Mouse (Mus musculus) small intestine, adult 10 weeks (tissue): ENCODE results near the gene Thbd. TPM values are rescaled to one million over a fixed set of nuclear protein-coding genes. Genes with fewer than 3 reads are reported as not detected.

ENCODE experiments used
- polyA plus RNA-seq: library from polyadenylated mRNA; stranded (reverse); fragments of 350-450 nt; fragmentation: Illumina TruSeq; extraction: RNeasy Lipid Tissue Mini Kit (QIAGEN cat#74804); gene quantifications from one replicate; pipeline ENCODE4 v1.2.3, GENCODE M21; 2014; ENCODE audit warnings: low replicate concordance

Gene Thbd
- polyA plus RNA-seq: 20.0 TPM

DNA sequence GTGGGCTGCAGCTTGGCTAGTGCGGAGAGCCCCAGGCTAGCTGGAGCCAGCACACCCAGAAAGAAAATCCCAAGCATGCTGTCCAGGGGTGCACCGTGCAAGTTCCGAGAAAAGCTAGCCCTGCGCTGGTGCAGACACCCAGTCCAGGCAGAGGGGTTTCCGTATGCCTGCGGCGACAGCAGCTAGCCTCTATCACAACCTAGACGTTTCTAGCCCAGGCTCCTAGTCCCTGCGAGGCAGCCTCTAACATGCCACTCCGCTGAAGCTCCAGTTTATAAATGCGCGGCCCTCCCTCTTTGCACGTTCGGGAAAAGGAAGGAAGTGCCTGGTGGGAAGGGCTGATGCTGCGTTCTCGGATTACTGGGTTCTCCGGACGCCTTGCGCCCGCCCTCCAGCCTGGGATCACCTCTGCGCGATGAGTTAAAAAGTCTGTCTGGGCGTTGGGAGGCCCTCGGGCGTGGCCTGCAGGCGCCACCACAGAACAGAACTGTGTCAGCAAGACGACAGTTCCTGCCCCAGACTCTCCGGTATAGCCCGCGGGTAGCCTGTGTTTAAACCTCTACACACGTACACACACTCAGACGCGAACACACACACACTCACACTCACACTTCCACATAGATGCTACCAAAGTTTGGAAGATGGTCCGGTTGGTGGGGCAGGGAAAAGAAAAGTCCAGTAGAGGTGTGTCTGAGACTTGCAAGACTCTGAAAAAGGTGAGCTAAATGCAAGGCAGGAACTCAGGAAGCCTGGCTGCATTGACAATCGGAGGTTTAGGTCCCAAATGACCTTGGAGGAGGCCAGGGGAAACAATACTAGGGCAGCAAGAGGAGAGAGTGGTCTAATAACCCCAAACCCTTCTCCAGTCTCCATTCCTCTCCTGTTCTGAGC lies at the start of gene Thbd:
Thbd (minus strand) TSS at position 319 of the 891 bp plus-strand sequence.

DNA sequence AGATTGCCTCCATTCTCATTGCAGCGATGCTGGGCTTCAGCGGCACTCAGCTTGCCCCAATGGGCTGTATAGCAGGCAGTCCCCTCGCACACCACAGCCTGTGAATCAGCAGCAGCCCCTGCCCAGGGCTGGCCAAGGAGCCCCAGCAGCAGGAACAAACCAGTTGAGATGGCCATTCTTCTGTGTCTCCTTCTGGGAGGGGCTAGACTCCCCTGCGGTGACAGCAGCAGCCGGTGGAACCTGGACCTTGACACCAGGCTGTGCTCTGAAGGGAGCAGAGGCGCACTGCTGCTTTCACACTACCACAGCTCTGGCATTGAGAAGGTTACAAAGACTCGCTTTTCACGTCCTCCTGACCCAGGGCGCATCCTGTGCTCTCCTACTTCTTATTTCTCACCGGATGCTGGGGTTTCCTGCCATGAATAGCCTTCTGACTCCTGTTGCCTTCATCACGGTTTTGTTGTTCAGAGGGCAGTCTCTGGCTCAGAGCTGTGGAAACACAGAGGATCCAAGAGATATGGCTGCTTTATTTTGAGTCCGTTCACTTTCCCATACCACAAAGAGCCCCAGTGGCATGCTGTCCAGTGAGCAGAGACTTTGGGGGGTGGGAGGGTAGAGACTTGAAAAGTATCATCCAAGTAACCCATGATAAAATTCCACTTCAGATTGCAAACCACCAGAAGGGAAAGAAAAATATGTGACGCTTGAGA lies 35.4 kb upstream of the Thbd start, which contains the start of gene Cd93:
Cd93 (minus strand) TSS at position 315 of the 710 bp plus-strand sequence.

DNA sequence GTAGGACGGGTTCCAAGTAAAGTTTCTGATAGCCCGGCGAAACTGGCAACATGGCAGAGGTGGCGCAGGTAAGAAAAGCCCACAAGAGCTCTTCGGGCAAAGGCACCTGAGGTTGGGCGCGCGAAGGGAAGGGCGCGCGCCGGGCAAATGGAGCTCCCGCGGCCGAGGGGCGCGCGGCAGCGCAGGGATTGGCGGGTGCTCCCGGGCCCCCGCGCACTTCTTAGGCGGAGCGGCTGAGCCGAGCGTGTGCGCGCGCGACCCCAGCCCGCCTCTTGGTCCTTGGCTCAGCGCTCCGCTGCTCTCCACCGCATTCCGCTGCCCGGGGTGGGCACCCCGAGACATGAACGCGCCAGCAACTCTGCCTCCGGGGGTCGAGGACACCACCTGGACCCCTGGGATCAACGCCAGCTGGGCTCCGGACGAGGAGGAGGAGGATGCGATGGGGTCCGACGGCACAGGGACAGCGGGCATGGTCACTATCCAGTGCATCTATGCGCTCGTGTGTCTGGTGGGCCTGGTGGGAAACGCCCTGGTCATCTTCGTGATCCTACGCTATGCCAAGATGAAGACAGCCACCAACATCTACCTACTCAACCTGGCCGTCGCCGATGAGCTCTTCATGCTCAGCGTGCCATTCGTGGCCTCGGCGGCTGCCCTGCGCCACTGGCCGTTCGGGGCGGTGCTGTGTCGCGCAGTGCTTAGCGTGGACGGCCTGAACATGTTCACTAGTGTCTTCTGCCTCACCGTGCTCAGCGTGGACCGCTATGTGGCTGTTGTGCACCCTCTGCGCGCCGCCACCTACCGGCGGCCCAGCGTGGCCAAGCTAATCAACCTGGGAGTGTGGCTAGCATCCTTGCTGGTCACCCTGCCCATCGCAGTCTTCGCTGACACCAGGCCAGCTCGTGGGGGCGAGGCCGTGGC lies 12.6 kb downstream of the Thbd start, which contains the start of gene Sstr4:
Sstr4 (plus strand) TSS at position 214 of the 921 bp plus-strand sequence.

Other genes with a start within 250 kb of the Thbd start
- not detected for gene Sstr4, start 12.8 kb downstream of the Thbd start, polyA plus RNA-seq
- gene Cd93, start 35.4 kb upstream of the Thbd start, polyA plus RNA-seq: 9.6 TPM